Mouse (Mus musculus) ES-E14 (cell line): ENCODE results near the gene Pgc.

Experiments
- CHD2 ChIP-seq: IDR thresholded peaks from 2 replicates; pipeline ENCODE4 v1.6.1; 2014; ENCODE audit warnings: mild to moderate bottlenecking, low read depth, low read length, inconsistent platforms
- HCFC1 ChIP-seq: IDR thresholded peaks from 2 replicates; pipeline ENCODE4 v1.6.1; 2012; ENCODE audit warnings: low read length, inconsistent platforms, borderline replicate concordance; ENCODE audit not compliant: insufficient read depth
- ZNF384 ChIP-seq: IDR thresholded peaks from 2 replicates; pipeline ENCODE4 v1.6.1; 2012; ENCODE audit warnings: low read depth, low read length, inconsistent platforms

- TF ChIP-seq CHD2 (no peak), ZNF384 (no peak), HCFC1 (no peak)
Measured at GRCm38 (mm10) chr17:47766407-47767043, 39.9 kb downstream of the Pgc start.
